Mouse (Mus musculus) ES-Bruce4 (cell line): ENCODE measurements around the gene Secisbp2l. TPM values are rescaled to one million over a fixed set of nuclear protein-coding genes. Genes with fewer than 3 reads are reported as not detected.

Experiments
- H3K27ac ChIP-seq: 2 replicates; pipeline ENCODE4 v1.5.1; 2012; ENCODE audit warnings: low read length, inconsistent platforms; ENCODE audit not compliant: insufficient read depth
- H3K27me3 ChIP-seq: 2 replicates; pipeline ENCODE4 v1.6.1; 2012; ENCODE audit warnings: mild to moderate bottlenecking, low read length, inconsistent platforms; ENCODE audit not compliant: control insufficient read depth, poor library complexity, insufficient read depth, severe bottlenecking
- H3K36me3 ChIP-seq: 2 replicates; pipeline ENCODE4 v1.6.1; 2012; ENCODE audit warnings: inconsistent platforms, mild to moderate bottlenecking, low read length, moderate library complexity; ENCODE audit not compliant: control insufficient read depth, poor library complexity, insufficient read depth, severe bottlenecking
- H3K4me1 ChIP-seq: one replicate; pipeline ENCODE4 v1.8.1; 2011; ENCODE audit warnings: low read length; ENCODE audit not compliant: control insufficient read depth, insufficient read depth
- H3K4me3 ChIP-seq: 2 replicates; pipeline ENCODE4 v1.5.1; 2011; ENCODE audit warnings: low read depth, mild to moderate bottlenecking, low read length
- H3K9ac ChIP-seq: 2 replicates; pipeline ENCODE4 v1.6.1; 2012; ENCODE audit warnings: low read depth, mild to moderate bottlenecking, inconsistent platforms; ENCODE audit not compliant: poor library complexity, severe bottlenecking
- H3K9me3 ChIP-seq: replicated peaks from 2 replicates; pipeline ENCODE4 v1.6.1; 2012; ENCODE audit warnings: mild to moderate bottlenecking, low read length, inconsistent platforms; ENCODE audit not compliant: control insufficient read depth, poor library complexity, insufficient read depth, severe bottlenecking
- CTCF ChIP-seq: IDR thresholded peaks from one replicate; pipeline ENCODE4 v1.8.1; 2011; ENCODE audit warnings: low read depth, low read length
- EP300 ChIP-seq: IDR thresholded peaks from 2 replicates; pipeline ENCODE4 v1.6.1; 2011; ENCODE audit warnings: low read depth, low read length; ENCODE audit not compliant: insufficient read depth
- POLR2A ChIP-seq: IDR thresholded peaks from one replicate; pipeline ENCODE4 v1.8.1; 2011; ENCODE audit warnings: low read length; ENCODE audit not compliant: insufficient read depth
- polyA plus RNA-seq: library from polyadenylated mRNA; stranded (reverse); fragments of >200 nt; gene quantifications from 2 replicates; pipeline ENCODE4 v1.2.4, GENCODE M21; 2011; ENCODE audit warnings: low read depth; ENCODE audit not compliant: missing spikeins, insufficient read depth, insufficient read length

The Secisbp2l gene
- polyA plus RNA-seq, 1 experiment: 20.8 TPM

DNA sequence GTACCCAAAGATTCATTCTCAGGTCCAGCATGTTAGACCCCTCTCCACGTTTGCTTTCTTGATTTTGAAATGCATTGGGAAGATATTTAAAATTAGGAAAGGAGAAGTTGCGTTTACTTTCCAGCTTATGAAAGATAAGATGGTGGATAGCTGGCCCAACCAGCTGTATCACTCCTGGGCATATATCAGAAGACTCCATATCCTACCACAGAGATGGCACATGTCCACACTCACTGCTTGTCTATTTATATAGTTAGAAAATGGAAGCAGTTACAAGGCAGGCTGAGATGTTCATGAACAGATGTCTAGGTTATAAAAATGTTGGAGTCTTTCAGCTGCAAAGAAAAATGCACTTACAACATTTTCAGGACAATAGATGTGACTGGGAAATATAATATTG is 28.7 kb upstream of the Secisbp2l start:
- H3K27ac ChIP-seq: no peak overlapping the region
- TF ChIP-seq EP300: no peak
- TF ChIP-seq POLR2A: no peak
- TF ChIP-seq CTCF: no peak
- H3K4me3 ChIP-seq: no peak overlapping the region
- peaks cover 9% of the 10 kb centered on the region for H3K9me3 ChIP-seq
- H3K36me3 ChIP-seq: no peaks in the 10 kb centered on the region
- H3K4me1 ChIP-seq: no peaks in the 10 kb centered on the region
- H3K27me3 ChIP-seq: no peaks in the 10 kb centered on the region
- H3K9ac ChIP-seq: no peak overlapping the region

GRCm38 (mm10) chr2:125809551-125809950 is 26.9 kb upstream of the Secisbp2l start:
- H3K9me3 ChIP-seq: peaks cover 17% of the 10 kb centered on the region
- H3K9ac ChIP-seq: no peak overlapping the region
- H3K27ac ChIP-seq: no peak overlapping the region
- H3K27me3 ChIP-seq: no peaks in the 10 kb centered on the region
- H3K36me3 ChIP-seq: no peaks in the 10 kb centered on the region
- no peaks in the 10 kb centered on the region for H3K4me1 ChIP-seq
- no peak for TF ChIP-seq EP300
- no peak for TF ChIP-seq CTCF
- TF ChIP-seq POLR2A: no peak
- H3K4me3 ChIP-seq: no peak overlapping the region

DNA sequence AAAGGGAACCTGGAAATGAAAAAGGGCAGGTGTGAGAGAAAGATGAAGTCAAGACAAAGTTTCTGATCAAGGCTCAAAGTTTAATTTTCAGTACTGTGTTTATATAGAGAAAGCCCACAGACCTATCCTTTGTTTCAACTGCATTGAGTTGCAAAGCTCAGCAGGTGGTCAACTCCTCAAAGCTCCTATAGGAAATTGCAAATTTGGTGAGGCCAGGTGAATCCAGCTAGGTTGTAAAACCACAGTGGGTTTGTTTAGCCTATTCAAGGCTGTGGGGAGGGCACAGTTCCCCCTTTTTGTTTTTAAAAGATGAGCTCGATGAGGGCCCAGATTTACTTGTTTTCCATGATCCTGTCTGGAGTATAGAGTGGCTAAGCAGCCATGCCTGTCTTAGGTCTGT is 23.2 kb upstream of the Secisbp2l start:
- no peaks in the 10 kb centered on the region for H3K4me1 ChIP-seq
- no peak for TF ChIP-seq EP300
- no peak for TF ChIP-seq POLR2A
- no peak for TF ChIP-seq CTCF
- no peak overlapping the region for H3K27ac ChIP-seq
- H3K4me3 ChIP-seq: no peak overlapping the region
- no peak overlapping the region for H3K9ac ChIP-seq
- H3K36me3 ChIP-seq: no peaks in the 10 kb centered on the region
- H3K27me3 ChIP-seq: no peaks in the 10 kb centered on the region
- peaks cover 17% of the 10 kb centered on the region for H3K9me3 ChIP-seq

DNA sequence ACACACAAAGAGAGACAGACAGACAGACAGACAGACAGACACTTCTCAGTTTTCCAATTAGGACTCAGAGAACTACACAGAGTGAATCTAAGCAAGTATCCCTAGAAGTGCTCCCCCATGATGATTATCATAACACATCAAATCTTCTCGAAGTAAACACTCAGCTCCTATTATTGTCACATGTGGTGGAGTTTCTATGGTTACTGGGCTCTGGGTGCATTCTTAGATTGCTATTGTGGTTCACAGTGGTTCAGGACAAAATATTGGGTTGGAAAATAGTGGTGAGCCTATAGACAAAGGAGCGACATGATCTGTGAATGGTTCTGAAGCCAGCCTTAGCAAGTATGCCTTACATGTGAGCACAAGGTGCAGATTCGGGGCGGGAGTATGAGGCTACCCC is 19.3 kb upstream of the Secisbp2l start:
- Histone ChIP-seq H3K27ac (no peak overlapping the region), H3K9me3 (peaks cover 14% of the 10 kb centered on the region; the same call in 1 of the 2 replicates), H3K4me3 (no peak overlapping the region), H3K36me3 (no peaks in the 10 kb centered on the region), H3K4me1 (no peaks in the 10 kb centered on the region), H3K27me3 (no peaks in the 10 kb centered on the region), H3K9ac (no peak overlapping the region)
- no peak for TF ChIP-seq POLR2A
- TF ChIP-seq CTCF: no peak
- no peak for TF ChIP-seq EP300

DNA sequence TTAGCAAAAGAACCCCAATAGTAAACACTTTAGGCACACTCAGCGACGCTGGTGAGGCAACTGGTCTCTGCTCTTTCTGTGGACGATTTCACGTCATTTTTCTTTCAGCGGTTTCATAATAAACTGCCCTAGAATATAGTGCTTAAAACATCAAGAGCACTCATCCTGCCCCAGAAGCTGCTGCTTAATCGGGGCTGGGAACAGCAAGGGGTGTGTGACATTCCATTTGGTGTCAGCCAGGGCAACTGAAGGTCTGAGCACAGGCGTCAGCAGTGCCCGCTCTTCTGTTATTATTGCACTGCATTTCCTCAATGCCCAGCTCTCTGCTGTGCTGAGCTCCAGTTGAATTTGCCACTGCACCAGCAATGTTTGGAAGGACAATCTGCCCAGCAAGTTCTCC is 18.4 kb upstream of the Secisbp2l start:
- H3K9me3 ChIP-seq: 0 out of 2 replicates have a peak, but pooled peaks cover 5% of the 10 kb centered on the region
- H3K4me1 ChIP-seq: no peaks in the 10 kb centered on the region
- no peak overlapping the region for H3K4me3 ChIP-seq
- H3K9ac ChIP-seq: no peak overlapping the region
- H3K27me3 ChIP-seq: no peaks in the 10 kb centered on the region
- no peaks in the 10 kb centered on the region for H3K36me3 ChIP-seq
- no peak for TF ChIP-seq POLR2A
- no peak for TF ChIP-seq CTCF
- no peak for TF ChIP-seq EP300
- no peak overlapping the region for H3K27ac ChIP-seq

DNA sequence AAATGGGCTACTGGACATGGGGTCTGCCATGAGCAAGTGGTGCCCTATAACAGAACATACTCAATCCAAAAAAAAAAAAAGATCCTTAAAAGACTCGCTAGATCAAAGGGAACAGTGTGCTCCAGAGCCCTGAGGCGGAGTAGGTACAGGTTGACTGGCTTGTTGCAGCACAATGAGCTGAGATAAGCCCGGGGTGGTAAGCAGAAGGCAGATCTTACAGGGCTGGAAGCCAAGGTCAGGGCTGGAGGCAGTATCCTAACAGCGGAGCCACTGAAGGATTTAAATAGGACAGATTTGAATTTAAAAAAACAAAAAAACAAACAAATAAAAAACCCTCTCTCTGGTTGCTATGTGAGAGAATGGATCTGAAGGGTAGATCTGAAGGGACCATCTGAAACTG is 17.8 kb upstream of the Secisbp2l start:
- H3K4me1 ChIP-seq: no peaks in the 10 kb centered on the region
- no peak overlapping the region for H3K4me3 ChIP-seq
- no peak overlapping the region for H3K27ac ChIP-seq
- H3K9ac ChIP-seq: no peak overlapping the region
- no peaks in the 10 kb centered on the region for H3K36me3 ChIP-seq
- no peaks in the 10 kb centered on the region for H3K27me3 ChIP-seq
- H3K9me3 ChIP-seq: no peaks in the 10 kb centered on the region
- TF ChIP-seq EP300 (no peak), POLR2A (no peak), CTCF (no peak)

- Histone ChIP-seq H3K9me3 (no peaks in the 10 kb centered on the region), H3K27me3 (no peaks in the 10 kb centered on the region), H3K4me1 (no peaks in the 10 kb centered on the region), H3K9ac (no peak overlapping the region), H3K4me3 (no peak overlapping the region), H3K36me3 (no peaks in the 10 kb centered on the region), H3K27ac (no peak overlapping the region)
- TF ChIP-seq CTCF: no peak
- no peak for TF ChIP-seq POLR2A
- TF ChIP-seq EP300: no peak
Measured at GRCm38 (mm10) chr2:125797872-125798271, 15.2 kb upstream of the Secisbp2l start.
